Mouse (Mus musculus): Measurements from ENCODE around the gene Sec61g. TPM values are rescaled to one million over a fixed set of nuclear protein-coding genes. Genes with fewer than 3 reads are reported as not detected.
"Not testable (repeated sequence)": the region's sequence is repeated elsewhere in the genome, so short reads cannot be mapped to it uniquely, and the experiment has no call there.

The Sec61g gene
- polyA plus RNA-seq, 1 experiment from 2014 or later: 39.6 TPM

DNA sequence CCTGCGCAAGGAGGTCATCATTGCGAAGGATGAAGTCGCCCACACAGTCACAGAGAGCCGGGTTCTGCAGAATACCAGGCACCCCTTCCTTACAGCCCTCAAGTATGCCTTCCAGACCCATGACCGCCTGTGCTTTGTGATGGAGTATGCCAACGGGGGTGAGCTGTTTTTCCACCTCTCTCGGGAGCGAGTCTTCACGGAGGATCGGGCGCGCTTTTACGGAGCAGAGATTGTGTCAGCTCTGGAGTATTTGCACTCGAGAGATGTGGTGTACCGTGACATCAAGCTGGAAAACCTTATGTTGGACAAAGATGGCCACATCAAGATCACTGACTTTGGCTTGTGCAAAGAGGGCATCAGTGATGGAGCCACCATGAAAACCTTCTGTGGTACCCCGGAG lies 6.8 kb upstream of the Sec61g start:
- not testable (repeated sequence) for H3K36me3 ChIP-seq; H3K27ac ChIP-seq; ATAC-seq; H3K4me2 ChIP-seq (replicated peaks); H3K27me3 ChIP-seq; H3K9ac ChIP-seq (replicated peaks); H3K4me1 ChIP-seq (replicated peaks); H3K9me3 ChIP-seq; H3K4me3 ChIP-seq (replicated peaks)
- 93% methylated on average over 16 of the region's 16 CpGs for WGBS

DNA sequence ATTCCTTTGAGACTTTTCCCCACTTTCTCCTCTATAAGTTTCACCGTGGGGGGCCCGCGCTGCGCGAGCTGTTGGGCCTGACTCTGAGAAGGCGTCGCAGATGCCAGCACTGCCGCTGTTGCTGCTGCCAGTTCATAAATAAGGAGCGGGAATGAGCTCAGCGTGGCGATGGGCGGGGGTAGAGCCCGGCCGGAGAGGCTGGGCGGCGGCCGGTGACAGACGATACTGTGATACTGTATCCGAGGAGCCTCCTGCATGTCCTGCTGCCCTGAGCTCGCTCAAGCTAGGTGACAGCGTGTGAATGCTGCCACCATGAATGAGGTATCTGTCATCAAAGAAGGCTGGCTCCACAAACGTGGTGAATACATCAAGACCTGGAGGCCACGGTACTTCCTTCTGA lies 5.9 kb upstream of the Sec61g start:
- H3K9me3 ChIP-seq; H3K9ac ChIP-seq (replicated peaks); H3K36me3 ChIP-seq; H3K4me1 ChIP-seq (replicated peaks); H3K4me3 ChIP-seq (replicated peaks); H3K4me2 ChIP-seq (replicated peaks); H3K27ac ChIP-seq; H3K27me3 ChIP-seq; ATAC-seq: not testable (repeated sequence)
- WGBS: 69% methylated on average over 23 of the region's 23 CpGs

DNA sequence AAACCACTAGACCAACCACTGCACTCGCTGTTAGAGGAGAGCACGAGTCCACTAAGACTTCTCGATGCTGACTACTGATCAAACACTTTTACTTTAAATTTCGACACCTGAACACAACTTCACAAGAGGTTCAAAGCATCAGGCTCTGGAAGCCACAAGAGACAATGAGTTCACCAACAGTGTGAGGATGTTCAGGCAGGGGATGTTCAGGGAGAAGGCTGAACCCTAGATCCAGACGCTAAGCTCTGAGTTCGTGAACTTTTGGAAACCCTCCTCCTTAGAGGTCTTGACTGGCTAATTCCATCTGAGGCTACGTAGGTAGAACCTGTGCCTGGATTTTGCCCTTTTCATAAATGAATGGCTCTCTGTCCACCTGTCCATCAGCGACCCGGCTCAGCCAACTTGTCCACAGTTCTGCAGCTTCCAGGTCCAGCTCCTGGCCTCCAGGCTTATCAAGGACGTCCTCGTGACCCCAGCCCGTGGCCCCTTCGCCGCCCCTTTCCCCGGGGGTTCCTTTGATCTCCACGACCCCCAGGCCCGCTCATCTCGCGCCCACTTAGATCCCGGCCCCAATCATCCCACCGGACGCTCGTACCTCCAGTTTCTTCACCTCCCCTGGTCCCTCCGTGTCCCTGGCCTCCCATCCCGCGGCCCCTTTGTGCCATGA lies 766 bp downstream of the Sec61g start:
- H3K9me3 ChIP-seq: no peaks in the 10 kb centered on the region
- peaks cover 28% of the 10 kb centered on the region for H3K36me3 ChIP-seq
- H3K4me3 ChIP-seq (replicated peaks): peak overlapping the region; percentile 94
- no peaks in the 10 kb centered on the region for H3K27me3 ChIP-seq
- H3K27ac ChIP-seq: peak overlapping the region; percentile 94
- peak overlapping the region; percentile 76 for H3K4me2 ChIP-seq (replicated peaks)
- peaks cover 14% of the 10 kb centered on the region for H3K4me1 ChIP-seq (replicated peaks)
- 5% methylated on average over 26 of the region's 26 CpGs for WGBS
- ATAC-seq: no peak
- peak overlapping the region; percentile 98 for H3K9ac ChIP-seq (replicated peaks)

DNA sequence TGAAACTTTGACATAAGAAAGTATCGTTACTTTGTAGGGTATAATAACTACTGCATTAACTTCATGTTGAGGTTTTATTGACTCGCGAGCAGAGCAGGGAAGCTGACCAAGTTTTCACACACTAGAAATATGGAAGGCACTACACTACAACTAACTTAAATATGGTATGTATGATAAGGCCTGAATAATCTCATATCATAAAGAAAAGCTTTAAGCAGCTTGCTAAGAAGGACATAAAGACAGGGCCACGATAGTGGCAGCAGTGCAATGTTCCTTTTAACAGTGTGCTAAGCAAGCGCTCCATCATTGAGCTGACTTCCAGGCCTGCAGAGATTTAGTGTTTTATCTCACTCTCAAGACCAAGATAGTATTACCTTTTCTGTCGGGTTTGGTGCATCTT lies 2.3 kb downstream of the Sec61g start:
- Histone ChIP-seq H3K4me2 (replicated peaks) (no peak overlapping the region), H3K27ac (no peak overlapping the region), H3K9me3 (no peaks in the 10 kb centered on the region), H3K27me3 (no peaks in the 10 kb centered on the region), H3K9ac (replicated peaks) (no peak overlapping the region), H3K4me3 (replicated peaks) (no peak overlapping the region), H3K4me1 (replicated peaks) (peaks cover 14% of the 10 kb centered on the region), H3K36me3 (peaks cover 36% of the 10 kb centered on the region)
- no peak for ATAC-seq
- WGBS: 98% methylated on average over 6 of the region's 6 CpGs

DNA sequence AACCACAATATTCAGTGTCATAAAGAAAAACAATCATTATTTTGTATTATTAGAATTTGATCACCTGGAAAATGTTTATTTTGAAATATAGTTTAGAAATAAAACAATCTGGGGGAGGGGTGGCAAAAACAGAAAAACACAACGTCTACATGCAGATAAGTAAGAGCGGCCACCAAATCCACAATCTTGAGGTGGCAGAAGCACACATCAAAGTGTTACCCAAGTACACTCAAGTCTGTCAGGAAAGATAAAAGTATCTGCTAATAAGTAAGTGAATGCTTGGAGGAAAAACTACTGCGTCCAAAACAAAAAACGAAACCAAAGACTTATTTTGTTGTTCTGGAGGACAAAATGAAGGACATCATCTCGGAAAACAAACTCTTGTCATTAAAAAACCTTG lies 5.1 kb downstream of the Sec61g start:
- Histone ChIP-seq H3K27ac (no peak overlapping the region), H3K4me3 (replicated peaks) (no peak overlapping the region), H3K27me3 (no peaks in the 10 kb centered on the region), H3K9me3 (no peaks in the 10 kb centered on the region), H3K4me2 (replicated peaks) (no peak overlapping the region), H3K4me1 (replicated peaks) (peaks cover 8% of the 10 kb centered on the region), H3K36me3 (peaks cover 46% of the 10 kb centered on the region), H3K9ac (replicated peaks) (no peak overlapping the region)
- WGBS: 96% methylated on average over 5 of the region's 5 CpGs
- no peak for ATAC-seq

DNA sequence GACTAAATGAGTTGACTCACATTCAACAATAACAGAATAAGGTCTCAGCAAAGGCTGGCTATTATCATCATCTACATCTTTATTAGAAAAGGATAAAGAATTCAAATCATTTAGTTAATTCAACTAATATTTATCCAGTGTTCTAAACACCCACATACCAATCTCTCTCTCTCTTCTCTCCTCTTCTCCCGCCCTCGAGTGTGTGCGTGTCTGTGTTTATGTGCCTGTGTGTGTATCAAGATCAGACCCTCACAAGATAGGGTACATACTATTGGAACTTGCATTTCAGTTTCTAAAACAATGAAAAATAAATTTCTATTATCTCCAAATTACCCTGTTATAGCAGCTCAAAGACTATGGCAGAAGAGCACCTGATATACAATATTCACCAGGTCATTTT lies 5.5 kb downstream of the Sec61g start:
- Histone ChIP-seq H3K9ac (replicated peaks) (no peak overlapping the region), H3K27ac (no peak overlapping the region), H3K4me1 (replicated peaks) (peaks cover 8% of the 10 kb centered on the region), H3K27me3 (no peaks in the 10 kb centered on the region), H3K4me3 (replicated peaks) (no peak overlapping the region), H3K4me2 (replicated peaks) (no peak overlapping the region), H3K9me3 (no peaks in the 10 kb centered on the region), H3K36me3 (peaks cover 46% of the 10 kb centered on the region)
- ATAC-seq: no peak
- 94% methylated on average over 3 of the region's 3 CpGs for WGBS

DNA sequence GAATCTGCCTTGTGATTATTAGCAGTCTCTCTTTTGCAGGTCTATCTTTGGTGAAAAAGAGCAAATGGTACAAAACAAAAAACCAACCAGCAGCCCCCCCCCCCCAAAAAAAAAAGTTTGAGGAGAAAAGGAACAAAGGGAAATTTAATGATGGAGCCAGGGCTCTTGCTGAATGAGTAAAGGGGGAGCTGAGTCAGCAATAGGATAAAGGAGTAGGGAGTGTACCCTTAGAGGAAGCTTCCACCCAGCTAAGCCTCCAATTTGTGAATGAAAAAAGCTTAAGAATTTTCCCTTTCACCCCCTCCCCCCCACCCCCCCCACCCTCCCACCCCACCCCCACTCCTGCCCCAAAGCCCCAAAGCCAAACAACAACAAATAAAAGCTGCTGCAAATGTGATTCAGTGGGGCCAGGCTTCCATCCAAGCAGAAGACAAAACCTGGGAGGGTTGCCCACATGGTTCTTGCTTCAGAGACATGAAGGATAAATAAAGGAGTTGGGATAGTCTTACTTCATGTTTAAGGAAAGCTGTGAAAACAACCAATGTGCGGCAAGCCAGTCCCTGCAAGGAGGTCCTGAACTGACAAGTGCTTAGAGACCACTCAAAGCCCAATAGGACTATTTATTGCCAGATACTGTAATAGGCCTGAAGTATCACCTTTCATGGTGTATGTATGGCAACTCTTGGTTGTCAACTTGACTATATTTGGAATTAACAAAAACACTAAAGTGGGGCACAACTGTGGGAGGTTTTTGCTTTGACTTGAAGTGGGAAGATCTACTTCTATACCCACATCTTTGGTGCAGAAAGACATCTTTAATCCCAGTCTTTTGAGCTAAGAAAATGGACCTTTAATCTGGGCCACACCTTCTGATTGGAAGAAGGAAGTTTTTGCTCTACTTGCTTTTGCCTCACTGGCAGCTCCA lies 9.3 kb downstream of the Sec61g start:
- Histone ChIP-seq H3K4me1 (replicated peaks) (no peaks in the 10 kb centered on the region), H3K27me3 (no peaks in the 10 kb centered on the region), H3K9me3 (no peaks in the 10 kb centered on the region), H3K4me3 (replicated peaks) (no peak overlapping the region), H3K9ac (replicated peaks) (no peak overlapping the region), H3K4me2 (replicated peaks) (no peak overlapping the region), H3K27ac (no peak overlapping the region), H3K36me3 (peaks cover 28% of the 10 kb centered on the region)
- no peak for ATAC-seq
- 46% methylated on average over 1 of the region's 1 CpGs for WGBS

Other genes starting within 250 kb of the Sec61g start
- 1.5 and 1.7 TPM in 2 replicates for gene Egfr, start 243.7 kb upstream of the Sec61g start, polyA plus RNA-seq (2015; fragmentation: Nextera tagmentation; extraction: Ambion mirVana)

Measured in midbrain, embryonic 13.5 days (tissue).